Mouse (Mus musculus) stomach, postnatal 0 days (tissue): Measurements from ENCODE around the gene Rassf2. TPM values are rescaled to one million over a fixed set of nuclear protein-coding genes. Genes with fewer than 3 reads are reported as not detected.

Experiments
- ATAC-seq: fragments of 200-750 bp; cut with Nextera tagmentation; 2 replicates; pipeline ENCODE4 v1.8.0; 2017; ENCODE audit not compliant: low FRiP score, low TSS enrichment
- DNase-seq: peaks from one replicate; pipeline ENCODE4 v3.0.0-alpha.2; 2016; ENCODE audit warnings: low spot score
- H3K27ac ChIP-seq: fragments of 300-500 bp; sonication (generic); replicated peaks from 2 replicates; pipeline ENCODE4 v1.5.1; 2014; ENCODE audit warnings: mild to moderate bottlenecking, control low read depth
- H3K27me3 ChIP-seq: fragments of 300-500 bp; sonication (generic); 2 replicates; pipeline ENCODE4 v1.6.1; 2014; ENCODE audit warnings: low read length; ENCODE audit not compliant: control insufficient read depth, insufficient read depth
- H3K36me3 ChIP-seq: fragments of 300-500 bp; sonication (generic); 2 replicates; pipeline ENCODE4 v1.6.1; 2014; ENCODE audit warnings: low read length, mixed read lengths; ENCODE audit not compliant: control insufficient read depth, insufficient read depth
- H3K4me1 ChIP-seq: fragments of 300-500 bp; sonication (generic); replicated peaks from 2 replicates; pipeline ENCODE4 v1.6.1; 2014; ENCODE audit warnings: antibody characterized with exemption; ENCODE audit not compliant: control insufficient read depth, insufficient read depth
- H3K4me2 ChIP-seq: fragments of 300-500 bp; sonication (generic); replicated peaks from 2 replicates; pipeline ENCODE4 v1.6.1; 2014; ENCODE audit warnings: low read depth, mild to moderate bottlenecking, control low read depth, moderate library complexity
- H3K4me3 ChIP-seq: fragments of 300-500 bp; sonication (generic); 2 replicates; pipeline ENCODE4 v1.5.1; 2014; ENCODE audit warnings: low read depth, low read length, control low read depth
- H3K9ac ChIP-seq: fragments of 300-500 bp; sonication (generic); 2 replicates; pipeline ENCODE4 v1.6.1; 2014; ENCODE audit warnings: mild to moderate bottlenecking, low read length, control low read depth, mixed read lengths
- H3K9me3 ChIP-seq: fragments of 300-500 bp; sonication (generic); 2 replicates; pipeline ENCODE4 v1.6.1; 2016; ENCODE audit warnings: low read length; ENCODE audit not compliant: control insufficient read depth
- CTCF ChIP-seq: IDR thresholded peaks from 2 replicates; pipeline ENCODE4 v1.5.1; 2016; ENCODE audit warnings: antibody characterized with exemption, low read depth, mild to moderate bottlenecking, moderate library complexity
- EP300 ChIP-seq: optimal IDR thresholded peaks from 2 replicates; pipeline ENCODE3; 2016; ENCODE audit warnings: antibody characterized with exemption
- WGBS: fragments of 180-500 bp; shearing (Covaris S2); extraction: QIAGEN DNeasy Blood & Tissue Kit; methylation state at CpG from one replicate; pipeline ENCODE4 v1.1.7; 2014; 5-methylcytosine and 5-hydroxymethylcytosine counted together
- polyA plus RNA-seq: library from polyadenylated mRNA; unstranded; fragments of >200 nt; fragmentation: Nextera tagmentation; extraction: Ambion mirVana; gene quantifications from 2 replicates; pipeline ENCODE4 v1.2.1, GENCODE M21; 2015

Rassf2 gene
- polyA plus RNA-seq, 1 experiment from 2014 or later: 4.6 TPM

GRCm38 (mm10) chr2:131944370-131944769 lies 85.7 kb downstream of the Rassf2 start:
- ATAC-seq: no peak
- Histone ChIP-seq H3K9me3 (no peaks in the 10 kb centered on the region), H3K27me3 (no peaks in the 10 kb centered on the region), H3K4me2 (no peak overlapping the region), H3K36me3 (no peaks in the 10 kb centered on the region), H3K4me3 (no peak overlapping the region), H3K27ac (no peak overlapping the region), H3K9ac (no peak overlapping the region), H3K4me1 (no peaks in the 10 kb centered on the region)
- WGBS: 47% methylated on average over 1 of the region's 1 CpGs
- TF ChIP-seq EP300 (no peak), CTCF (no peak)
- DNase-seq: no peak

GRCm38 (mm10) chr2:131941501-131941900 lies 88.6 kb downstream of the Rassf2 start:
- Histone ChIP-seq H3K4me2 (no peak overlapping the region), H3K4me1 (no peaks in the 10 kb centered on the region), H3K9me3 (no peaks in the 10 kb centered on the region), H3K36me3 (no peaks in the 10 kb centered on the region; the same call in 1 of the 2 replicates), H3K27ac (no peak overlapping the region), H3K27me3 (no peaks in the 10 kb centered on the region), H3K4me3 (no peak overlapping the region), H3K9ac (no peak overlapping the region)
- DNase-seq (no peak), ATAC-seq (no peak)
- WGBS: 80% methylated on average over 6 of the region's 6 CpGs
- TF ChIP-seq CTCF (no peak), EP300 (no peak)

- TF ChIP-seq CTCF (no peak), EP300 (no peak)
- H3K9ac ChIP-seq: no peak overlapping the region
- H3K4me1 ChIP-seq: no peaks in the 10 kb centered on the region
- H3K36me3 ChIP-seq: no peaks in the 10 kb centered on the region; the same call in 1 of the 2 replicates
- H3K4me3 ChIP-seq: no peak overlapping the region
- H3K27me3 ChIP-seq: no peaks in the 10 kb centered on the region
- no peaks in the 10 kb centered on the region for H3K9me3 ChIP-seq
- H3K4me2 ChIP-seq: no peak overlapping the region
- WGBS: 64% methylated on average over 3 of the region's 3 CpGs
- H3K27ac ChIP-seq: no peak overlapping the region
- DNase-seq (no peak), ATAC-seq (no peak)
These were observed 89.6 kb downstream of the Rassf2 start for GRCm38 (mm10) chr2:131940506-131940905.

Other genes with a start within 250 kb of the Rassf2 start
- 0.02 TPM in 1 of 2 replicates, not detected in the other for gene Erv3, start 170.5 kb downstream of the Rassf2 start, polyA plus RNA-seq
- 87.5 and 102 TPM in 2 replicates for gene Prnp, start 120.3 kb downstream of the Rassf2 start, polyA plus RNA-seq
- 0.17 TPM in 2 replicates for gene Prn, start 120.3 kb downstream of the Rassf2 start, polyA plus RNA-seq
- 16.3 and 22.8 TPM in 2 replicates for gene Prnd, start 79.4 kb downstream of the Rassf2 start, polyA plus RNA-seq
- gene Slc23a2, start 114.8 kb upstream of the Rassf2 start, polyA plus RNA-seq: 5.4 and 5.6 TPM in 2 replicates
- 28.6 and 29.4 TPM in 2 replicates for gene Tmem230, start 217.5 kb upstream of the Rassf2 start, polyA plus RNA-seq
- 108 and 110 TPM in 2 replicates for gene Pcna, start 223.1 kb upstream of the Rassf2 start, polyA plus RNA-seq
- 12.6 and 13.1 TPM in 2 replicates for gene Cds2, start 232.9 kb upstream of the Rassf2 start, polyA plus RNA-seq